Mouse (Mus musculus): ENCODE results near the gene Rab3c. TPM values are rescaled to one million over a fixed set of nuclear protein-coding genes. Genes with fewer than 3 reads are reported as not detected.

Rab3c gene
- polyA plus RNA-seq, 1 experiment from 2014 or later, result 0.31 TPM

DNA sequence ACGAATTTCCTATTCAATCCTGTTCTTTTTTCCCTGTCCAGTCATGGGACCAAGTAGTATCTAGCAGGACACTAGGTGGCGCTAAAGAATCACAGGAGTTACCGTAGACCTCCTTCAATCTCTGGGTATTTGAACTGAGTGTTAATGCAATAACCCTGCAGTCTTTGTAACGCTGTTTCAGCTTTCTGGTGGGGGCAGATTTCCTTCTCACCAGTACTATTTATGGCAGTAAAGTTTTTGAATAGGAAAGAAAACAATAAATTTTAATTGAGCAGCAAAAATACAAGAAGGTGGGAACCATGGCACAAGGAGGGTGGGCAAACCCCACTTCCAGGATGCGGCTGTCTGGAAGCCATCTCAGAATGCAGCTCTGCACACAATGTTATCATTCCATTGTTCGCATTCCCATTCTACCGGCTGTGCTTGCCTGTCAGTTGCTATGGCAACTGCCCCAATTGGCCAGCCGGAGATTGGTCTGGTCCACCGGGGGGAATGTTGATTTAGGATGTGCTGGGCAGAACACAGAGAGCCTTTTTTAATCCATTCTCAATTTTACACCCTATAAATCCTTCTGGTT, 217.9 kb downstream of the Rab3c start:
- H3K9me3 ChIP-seq (replicated peaks), result no peaks in the 10 kb centered on the region
- 0 out of 2 replicates have a peak, but pooled peaks cover 5% of the 10 kb centered on the region for H3K4me1 ChIP-seq
- H3K27me3 ChIP-seq (ENCODE audit: low read depth, poor library complexity, severe bottlenecking), result no peaks in the 10 kb centered on the region
- H3K36me3 ChIP-seq, result no peaks in the 10 kb centered on the region
- peak; percentile 66 for DNase-seq (ENCODE audit: low spot score)
- H3K4me3 ChIP-seq, result no peak overlapping the region
- no peak overlapping the region for H3K27ac ChIP-seq
- WGBS, result 24% methylated on average over 9 of the region's 9 CpGs

DNA sequence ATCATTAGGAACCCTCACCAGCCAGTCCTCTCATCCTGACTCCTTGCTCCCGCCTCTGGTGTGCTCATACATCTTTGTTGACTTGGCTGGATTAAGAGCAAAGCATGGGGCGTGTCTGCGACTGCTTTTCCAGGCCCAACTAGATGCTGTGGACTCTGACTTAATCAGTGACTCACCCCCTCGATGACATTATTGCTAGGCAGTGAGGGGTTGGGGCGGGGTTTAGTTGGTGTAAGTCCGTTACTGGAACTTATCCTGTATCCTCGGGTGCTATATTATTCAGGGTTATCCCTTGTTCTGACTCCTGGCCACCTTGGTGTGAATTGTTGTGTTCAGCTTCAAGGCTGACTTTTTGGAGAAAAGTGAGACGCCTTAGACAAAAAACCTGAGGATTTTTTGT, 218.5 kb downstream of the Rab3c start:
- 0 out of 2 replicates have a peak, but pooled peaks cover 5% of the 10 kb centered on the region for H3K4me1 ChIP-seq
- WGBS, result 67% methylated on average over 8 of the region's 8 CpGs
- no peaks in the 10 kb centered on the region for H3K36me3 ChIP-seq
- no peak overlapping the region for H3K4me3 ChIP-seq
- no peaks in the 10 kb centered on the region for H3K9me3 ChIP-seq (replicated peaks)
- H3K27me3 ChIP-seq (ENCODE audit: low read depth, poor library complexity, severe bottlenecking), result no peaks in the 10 kb centered on the region
- no peak overlapping the region for H3K27ac ChIP-seq
- no peak for DNase-seq (ENCODE audit: low spot score)

DNA sequence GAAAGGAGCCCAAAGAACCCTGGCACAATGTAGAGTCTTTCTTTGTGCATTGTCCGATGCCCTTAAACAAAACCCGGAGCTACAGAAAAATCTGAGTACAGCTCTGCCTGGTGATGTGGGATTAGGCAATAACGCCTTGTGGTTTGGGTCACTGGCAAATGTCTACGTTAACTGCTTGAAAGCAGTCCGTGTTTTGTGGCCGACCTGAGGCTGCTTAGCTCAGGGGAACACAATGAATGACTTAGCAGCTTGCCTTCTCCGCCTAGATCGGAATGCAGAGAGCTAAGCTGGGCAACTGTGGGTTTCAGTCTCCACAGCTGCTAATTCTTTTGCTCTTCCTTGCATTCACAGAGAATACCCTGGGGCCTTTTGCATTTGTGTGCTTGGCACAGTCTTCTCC, 226.3 kb downstream of the Rab3c start:
- no peak overlapping the region for H3K27ac ChIP-seq
- H3K27me3 ChIP-seq (ENCODE audit: low read depth, poor library complexity, severe bottlenecking), result no peaks in the 10 kb centered on the region
- no peak overlapping the region for H3K4me3 ChIP-seq
- DNase-seq (ENCODE audit: low spot score), result no peak
- H3K36me3 ChIP-seq, result no peaks in the 10 kb centered on the region
- WGBS, result 80% methylated on average over 8 of the region's 8 CpGs
- H3K9me3 ChIP-seq (replicated peaks), result no peaks in the 10 kb centered on the region
- H3K4me1 ChIP-seq, result no peaks in the 10 kb centered on the region

DNA sequence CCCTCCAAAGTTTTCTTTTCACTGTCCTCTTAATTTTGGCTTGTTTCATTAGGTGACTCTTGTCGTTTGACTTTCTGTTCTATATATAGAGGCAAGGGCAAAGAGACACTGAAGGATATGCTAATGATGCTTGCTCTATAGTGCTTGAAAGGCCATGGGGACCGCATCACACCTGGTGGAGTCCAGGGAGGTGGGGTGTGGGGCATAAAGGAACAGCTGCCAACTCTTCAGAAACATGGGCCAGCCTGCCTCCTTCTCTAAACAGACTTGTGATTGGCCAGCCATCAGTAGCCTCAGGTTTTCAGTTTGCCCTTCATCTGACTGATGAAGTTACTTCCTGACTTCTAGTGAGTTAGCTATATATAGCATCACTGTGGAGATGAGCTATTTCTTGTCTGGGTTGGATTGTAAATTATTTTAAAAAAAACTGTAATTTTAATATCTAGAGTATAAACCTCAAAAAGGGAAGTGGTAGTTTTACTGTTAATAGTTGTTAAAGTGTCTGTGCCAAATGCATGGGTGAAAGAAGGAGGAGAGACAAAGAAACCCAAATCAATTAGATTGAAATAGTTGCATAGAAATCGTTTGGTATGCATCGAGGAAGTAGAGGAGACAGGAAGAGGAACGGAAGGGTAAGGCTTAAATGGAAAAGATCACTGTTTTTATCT, 231.9 kb downstream of the Rab3c start:
- WGBS, result 73% methylated on average over 5 of the region's 5 CpGs

DNA sequence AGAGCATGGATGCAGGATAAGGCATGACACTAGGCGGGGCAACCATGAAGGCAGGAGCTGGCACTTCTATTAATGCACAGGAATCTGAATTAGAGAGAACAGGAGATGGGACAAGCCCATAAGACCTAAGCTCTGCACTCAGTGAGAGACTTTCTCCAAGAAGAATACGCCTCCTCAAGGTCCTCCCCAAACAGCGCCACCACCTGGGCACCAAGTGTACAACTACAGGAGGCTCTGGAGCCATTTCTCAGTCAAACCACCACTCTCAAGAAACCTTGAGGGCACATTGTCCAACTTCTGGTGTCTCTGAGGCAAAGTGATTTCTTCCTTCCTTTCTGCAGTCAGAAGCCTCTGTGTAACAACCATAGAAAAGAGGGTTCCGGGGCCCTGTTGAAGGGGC, 236.4 kb downstream of the Rab3c start:
- DNase-seq (ENCODE audit: low spot score), result no peak
- Histone ChIP-seq H3K36me3 (no peaks in the 10 kb centered on the region), H3K4me3 (no peak overlapping the region), H3K9me3 (replicated peaks) (no peaks in the 10 kb centered on the region), H3K27ac (no peak overlapping the region), H3K27me3 (ENCODE audit: low read depth, poor library complexity, severe bottlenecking) (no peaks in the 10 kb centered on the region), H3K4me1 (no peaks in the 10 kb centered on the region)
- WGBS, result 75% methylated on average over 4 of the region's 4 CpGs

More for the DNA sequence above, 231.9 kb downstream of the Rab3c start:
- no peaks in the 10 kb centered on the region for H3K9me3 ChIP-seq (replicated peaks)
- H3K27ac ChIP-seq, result no peak overlapping the region
- no peak overlapping the region for H3K4me3 ChIP-seq
- no peaks in the 10 kb centered on the region for H3K4me1 ChIP-seq
- no peaks in the 10 kb centered on the region for H3K36me3 ChIP-seq
- no peaks in the 10 kb centered on the region for H3K27me3 ChIP-seq (ENCODE audit: low read depth, poor library complexity, severe bottlenecking)
- DNase-seq (ENCODE audit: low spot score), result no peak

DNA sequence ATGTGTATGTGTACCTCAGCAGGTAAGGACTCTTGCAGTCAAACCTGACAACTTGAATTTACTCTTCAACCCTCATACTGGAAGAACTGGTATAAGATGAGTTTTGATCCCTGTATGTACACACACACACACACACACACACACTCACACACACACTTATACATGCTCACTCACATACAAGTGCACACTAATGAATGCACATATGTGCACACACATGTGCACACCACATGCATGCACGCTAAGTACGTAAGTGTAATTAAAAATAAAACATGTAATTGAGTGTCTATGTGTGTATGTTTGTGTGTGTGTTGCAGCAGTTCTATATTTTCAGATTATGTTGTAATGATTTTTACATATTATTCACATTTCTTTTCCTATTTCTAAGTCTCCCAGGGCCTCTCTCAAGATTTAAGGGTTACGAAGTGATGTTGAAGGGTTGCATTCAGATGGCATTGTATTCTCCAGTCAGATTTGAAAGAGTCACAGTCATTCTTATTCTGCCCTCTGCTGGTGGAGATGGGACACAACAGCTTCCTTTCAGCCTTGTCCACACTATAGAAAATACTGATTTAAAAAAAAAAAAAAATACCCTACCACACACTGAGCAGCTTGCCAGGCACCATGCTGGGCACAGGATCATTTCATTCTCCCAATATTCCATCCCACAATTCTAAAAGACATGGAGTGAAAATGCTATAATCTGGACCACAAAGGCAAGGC, 240.9 kb downstream of the Rab3c start:
- WGBS, result 87% methylated on average over 3 of the region's 3 CpGs
- DNase-seq (ENCODE audit: low spot score), result peak; percentile 57

DNA sequence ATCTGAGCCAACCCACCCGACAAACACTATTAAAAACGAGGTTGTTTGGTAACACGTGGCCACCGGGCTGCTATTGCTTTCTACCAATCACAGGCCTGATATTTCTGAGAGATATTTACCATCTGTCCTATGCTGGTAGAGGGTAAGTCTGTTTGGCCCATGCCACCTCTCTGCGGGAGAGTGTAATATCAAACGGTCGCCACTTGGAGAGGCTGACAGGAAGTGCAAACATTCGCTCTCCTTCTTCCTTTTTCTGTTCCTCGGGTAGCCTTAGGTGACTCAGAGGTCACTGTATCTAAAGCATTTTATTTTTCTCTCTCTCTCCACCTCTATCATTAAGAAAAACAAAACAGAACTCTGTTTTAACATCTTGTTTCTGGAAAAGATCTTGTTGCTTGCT, 241.6 kb downstream of the Rab3c start:
- WGBS, result 87% methylated on average over 9 of the region's 9 CpGs
- no peak overlapping the region for H3K27ac ChIP-seq

More for the DNA sequence above, 240.9 kb downstream of the Rab3c start:
- H3K36me3 ChIP-seq, result no peaks in the 10 kb centered on the region
- no peak overlapping the region for H3K27ac ChIP-seq
- no peak overlapping the region for H3K4me3 ChIP-seq
- no peaks in the 10 kb centered on the region for H3K9me3 ChIP-seq (replicated peaks)
- no peaks in the 10 kb centered on the region for H3K27me3 ChIP-seq (ENCODE audit: low read depth, poor library complexity, severe bottlenecking)
- 0 out of 2 replicates have a peak, but pooled peaks cover 3% of the 10 kb centered on the region for H3K4me1 ChIP-seq

DNA sequence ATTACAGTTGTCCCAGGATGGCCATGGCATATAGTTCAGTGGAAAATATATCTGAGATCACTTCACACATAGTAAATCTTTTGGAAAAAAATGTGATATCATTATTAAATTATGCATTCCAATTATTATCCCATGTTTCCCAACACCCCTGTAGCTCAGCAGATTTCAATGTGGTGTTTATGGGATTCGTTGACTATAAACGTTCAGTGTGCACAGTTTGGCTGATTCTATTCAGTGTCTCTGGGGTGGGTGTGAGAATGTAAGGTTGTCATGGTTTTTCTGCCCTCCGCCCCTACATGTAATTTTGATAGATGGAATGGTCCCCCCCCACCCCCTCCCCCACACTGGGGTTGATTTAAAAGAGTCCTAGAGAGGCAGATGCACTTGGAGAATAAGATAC, 242.3 kb downstream of the Rab3c start:
- DNase-seq (ENCODE audit: low spot score), result no peak
- Histone ChIP-seq H3K27me3 (ENCODE audit: low read depth, poor library complexity, severe bottlenecking) (no peaks in the 10 kb centered on the region), H3K4me3 (no peak overlapping the region), H3K36me3 (no peaks in the 10 kb centered on the region), H3K27ac (no peak overlapping the region), H3K4me1 (0 out of 2 replicates have a peak, but pooled peaks cover 3% of the 10 kb centered on the region), H3K9me3 (replicated peaks) (no peaks in the 10 kb centered on the region)
- WGBS, result 88% methylated on average over 3 of the region's 3 CpGs

More for the DNA sequence above, 241.6 kb downstream of the Rab3c start:
- DNase-seq (ENCODE audit: low spot score), result no peak
- H3K36me3 ChIP-seq, result no peaks in the 10 kb centered on the region
- H3K4me1 ChIP-seq, result 0 out of 2 replicates have a peak, but pooled peaks cover 3% of the 10 kb centered on the region
- no peak overlapping the region for H3K4me3 ChIP-seq
- no peaks in the 10 kb centered on the region for H3K27me3 ChIP-seq (ENCODE audit: low read depth, poor library complexity, severe bottlenecking)
- no peaks in the 10 kb centered on the region for H3K9me3 ChIP-seq (replicated peaks)

DNA sequence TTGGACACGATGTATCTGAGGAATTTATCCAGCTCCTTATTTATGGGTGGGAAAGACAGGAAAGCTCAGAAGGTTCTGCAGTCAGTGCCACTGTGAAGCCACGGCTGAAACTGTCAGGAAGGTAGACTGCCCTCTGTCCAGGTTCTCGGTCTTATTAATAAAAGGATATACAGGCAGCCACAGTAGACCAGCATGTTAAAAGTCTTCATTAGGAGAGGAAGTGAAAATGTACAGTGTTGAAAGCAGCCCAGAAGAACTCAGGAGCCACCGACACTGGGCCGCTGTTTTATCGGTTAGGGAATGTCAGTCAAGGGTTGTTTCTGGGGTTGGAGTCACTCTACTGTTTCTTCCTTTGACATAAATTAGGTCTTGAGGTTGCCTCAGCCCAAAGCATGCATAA, 245.9 kb downstream of the Rab3c start:
- Histone ChIP-seq H3K9me3 (replicated peaks) (no peaks in the 10 kb centered on the region), H3K27me3 (ENCODE audit: low read depth, poor library complexity, severe bottlenecking) (no peaks in the 10 kb centered on the region), H3K27ac (no peak overlapping the region), H3K36me3 (no peaks in the 10 kb centered on the region), H3K4me1 (peaks cover 17% of the 10 kb centered on the region), H3K4me3 (no peak overlapping the region)
- DNase-seq (ENCODE audit: low spot score), result no peak
- WGBS, result 84% methylated on average over 6 of the region's 6 CpGs

DNA sequence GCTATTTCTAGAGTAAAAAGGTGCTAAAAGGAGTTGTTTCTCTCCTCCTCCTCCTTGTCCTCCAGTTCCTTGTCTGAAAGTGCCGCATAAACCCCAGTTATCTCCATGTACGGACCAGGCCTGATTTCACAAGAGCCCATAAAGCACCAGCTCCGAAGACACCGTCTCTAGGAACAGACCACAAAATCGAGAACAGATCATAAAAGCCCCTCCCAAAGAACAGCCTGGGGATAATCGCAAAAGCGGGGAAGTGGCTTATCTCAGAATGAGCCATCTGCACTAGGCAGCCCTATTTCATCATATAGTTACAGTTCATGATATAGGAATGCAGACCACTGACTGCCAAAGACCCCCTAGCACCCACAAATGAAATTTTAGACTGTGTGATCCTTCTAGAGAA, 246.8 kb downstream of the Rab3c start:
- 80% methylated on average over 7 of the region's 7 CpGs for WGBS
- Histone ChIP-seq H3K36me3 (no peaks in the 10 kb centered on the region), H3K27ac (no peak overlapping the region), H3K9me3 (replicated peaks) (no peaks in the 10 kb centered on the region), H3K27me3 (ENCODE audit: low read depth, poor library complexity, severe bottlenecking) (no peaks in the 10 kb centered on the region), H3K4me1 (peaks cover 17% of the 10 kb centered on the region), H3K4me3 (no peak overlapping the region)
- no peak for DNase-seq (ENCODE audit: low spot score)

DNA sequence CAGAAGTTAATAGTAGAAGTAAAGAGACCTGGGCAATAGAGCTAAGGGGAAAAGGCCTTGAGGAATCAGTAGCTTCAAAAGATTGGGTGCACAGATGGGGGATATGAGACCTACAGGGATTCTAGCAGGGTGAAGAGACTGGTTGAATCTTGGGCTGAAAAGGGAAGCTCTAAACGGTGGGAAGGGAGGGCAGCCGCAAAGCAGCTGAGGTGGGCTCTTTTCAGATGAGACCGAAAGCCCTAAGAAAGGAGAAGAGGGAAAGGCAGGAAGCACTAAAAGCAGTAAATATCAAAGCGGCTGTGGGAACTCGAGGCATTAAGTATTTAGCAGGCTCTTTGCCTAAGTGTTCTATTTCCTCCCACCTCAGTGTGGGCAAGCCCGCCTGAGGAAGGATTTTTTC, 248.9 kb downstream of the Rab3c start:
- H3K4me1 ChIP-seq, result peaks cover 13% of the 10 kb centered on the region
- H3K9me3 ChIP-seq (replicated peaks), result no peaks in the 10 kb centered on the region
- H3K4me3 ChIP-seq, result no peak overlapping the region
- H3K36me3 ChIP-seq, result no peaks in the 10 kb centered on the region
- no peak for DNase-seq (ENCODE audit: low spot score)
- H3K27ac ChIP-seq, result 0 out of 2 replicates have a peak overlapping the region, but pooled peaks have one; percentile 30
- 18% methylated on average over 6 of the region's 6 CpGs for WGBS
- H3K27me3 ChIP-seq (ENCODE audit: low read depth, poor library complexity, severe bottlenecking), result no peaks in the 10 kb centered on the region

DNA sequence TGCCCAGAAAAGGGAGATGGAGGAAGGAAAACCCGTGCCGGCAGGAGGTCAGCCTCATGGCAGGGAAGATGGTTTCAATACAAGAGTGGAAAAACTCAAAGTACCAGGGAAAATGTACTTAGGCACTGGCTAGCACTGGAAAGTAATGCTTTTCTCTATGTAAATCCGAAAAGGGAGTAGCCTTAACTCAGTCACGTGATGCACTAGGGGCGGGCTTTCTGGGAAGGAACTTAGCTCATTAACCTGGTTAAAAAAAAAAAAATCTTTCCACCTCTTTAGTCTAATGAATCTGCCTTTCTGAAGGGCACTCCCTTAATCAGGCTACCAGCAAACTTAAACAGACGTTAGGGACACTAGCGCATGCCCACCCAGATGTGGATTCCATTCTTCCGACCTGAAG, 249.7 kb downstream of the Rab3c start:
- DNase-seq (ENCODE audit: low spot score), result no peak
- H3K4me3 ChIP-seq, result no peak overlapping the region
- WGBS, result 75% methylated on average over 8 of the region's 8 CpGs
- H3K4me1 ChIP-seq, result peaks cover 13% of the 10 kb centered on the region
- H3K27ac ChIP-seq, result no peak overlapping the region
- H3K9me3 ChIP-seq (replicated peaks), result no peaks in the 10 kb centered on the region
- no peaks in the 10 kb centered on the region for H3K36me3 ChIP-seq
- H3K27me3 ChIP-seq (ENCODE audit: low read depth, poor library complexity, severe bottlenecking), result no peaks in the 10 kb centered on the region
